Mouse (Mus musculus) heart, adult 2 months (tissue): ENCODE measurements at regions not wholly inside any gene's neighbourhood (a gene's known extent, or its start where the extent isn't known, plus 50 kb on each side); places are given as distances from the start of the nearest gene placed in this dataset.

ENCODE experiments used
- DNase-seq, 2 experiments: peaks; one replicate each; pipeline ENCODE4 v3.0.0; 2021
- H3K27ac ChIP-seq: fragments of 200-600 bp; 2 replicates; pipeline ENCODE4 v1.8.1; 2022
- H3K27me3 ChIP-seq: fragments of 200-500 bp; 2 replicates; pipeline ENCODE4 v1.6.1; 2012; ENCODE audit warnings: mild to moderate bottlenecking, low read length, inconsistent platforms, mixed read lengths; ENCODE audit not compliant: control insufficient read depth, insufficient read depth
- H3K36me3 ChIP-seq: fragments of 200-500 bp; 2 replicates; pipeline ENCODE4 v1.6.1; 2012; ENCODE audit warnings: low read length, inconsistent platforms; ENCODE audit not compliant: control insufficient read depth, insufficient read depth
- H3K4me1 ChIP-seq: fragments of 200-500 bp; 2 replicates; pipeline ENCODE4 v1.6.1; 2011; ENCODE audit warnings: low read length; ENCODE audit not compliant: control insufficient read depth, insufficient read depth
- H3K4me3 ChIP-seq: fragments of 200-600 bp; 2 replicates; pipeline ENCODE4 v1.8.1; 2022
- H3K79me2 ChIP-seq: fragments of 200-500 bp; replicated peaks from 2 replicates; pipeline ENCODE4 v1.6.1; 2012; ENCODE audit warnings: mild to moderate bottlenecking, inconsistent platforms, low read length, moderate library complexity, mixed read lengths; ENCODE audit not compliant: control insufficient read depth, insufficient read depth
- H3K9ac ChIP-seq: fragments of 200-500 bp; 2 replicates; pipeline ENCODE4 v1.6.1; 2012; ENCODE audit warnings: low read depth, mild to moderate bottlenecking, control low read depth, inconsistent platforms, low read length, mixed read lengths
- CTCF ChIP-seq: fragments of 200-600 bp; IDR thresholded peaks from 2 replicates; pipeline ENCODE4 v1.8.1; 2022; ENCODE audit warnings: antibody characterized with exemption, mild to moderate bottlenecking, moderate library complexity
- EP300 ChIP-seq: fragments of 200-500 bp; IDR thresholded peaks from 2 replicates; pipeline ENCODE4 v1.6.1; 2011; ENCODE audit warnings: low read depth, low read length, control low read depth; ENCODE audit not compliant: insufficient read depth
- POLR2A ChIP-seq: fragments of 200-500 bp; IDR thresholded peaks from 2 replicates; pipeline ENCODE4 v1.6.1; 2011; ENCODE audit warnings: mild to moderate bottlenecking, low read depth, low read length, control low read depth; ENCODE audit not compliant: insufficient read depth
- WGBS: fragments of 180-500 bp; shearing (Covaris S2); methylation state at CpG from one replicate; pipeline ENCODE4 v1.1.7; 2018; 5-methylcytosine and 5-hydroxymethylcytosine counted together
- intact Hi-C: fragments of 180-260 bp; cut with DNase I; formaldehyde crosslinking; loops from one replicate; pipeline ENCODE4 v1.15.1; 2025

DNA sequence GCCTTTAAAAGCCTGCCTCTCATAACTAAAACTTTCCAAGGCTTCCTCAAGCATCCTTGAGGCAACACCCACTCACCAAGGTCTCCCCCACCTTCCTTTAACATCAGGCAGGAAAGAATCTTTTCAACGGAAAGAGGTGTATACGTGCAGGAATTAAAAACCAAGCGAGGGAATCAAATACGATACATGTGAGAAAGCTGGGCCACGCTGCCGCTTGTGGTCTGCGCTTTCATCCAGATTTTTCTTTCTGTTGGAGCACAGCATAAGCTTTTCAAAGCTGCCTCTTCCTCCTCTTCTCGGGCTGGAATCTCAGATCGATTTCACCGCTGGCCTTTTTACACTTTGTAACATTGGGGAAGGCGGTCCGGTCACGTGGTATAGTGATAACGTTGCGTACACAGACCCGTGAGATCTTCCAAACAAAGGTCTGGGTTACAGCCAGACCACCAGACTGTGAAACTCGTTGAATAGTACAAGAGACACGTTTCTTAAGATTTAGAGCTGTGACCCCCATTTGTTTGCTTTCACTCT lies 114.4 kb upstream of the Cpsf6 start:
- intact Hi-C loops, result no loop called here
- H3K27me3 ChIP-seq, result no peaks in the 10 kb centered on the region
- no peak overlapping the region for H3K27ac ChIP-seq
- H3K9ac ChIP-seq, result peak overlapping the region; percentile 55; the same call in 1 of the 2 replicates
- peak in 1 of 2 experiments; percentile 11 for DNase-seq
- WGBS, result 16% methylated on average over 18 of the region's 18 CpGs
- 0 out of 2 replicates have a peak, but pooled peaks cover 3% of the 10 kb centered on the region for H3K4me1 ChIP-seq
- no peaks in the 10 kb centered on the region for H3K36me3 ChIP-seq
- no peaks in the 10 kb centered on the region for H3K79me2 ChIP-seq
- peak overlapping the region; percentile 28 for H3K4me3 ChIP-seq
- TF ChIP-seq CTCF, result no peak
- TF ChIP-seq EP300, result no peak
- no peak for TF ChIP-seq POLR2A

DNA sequence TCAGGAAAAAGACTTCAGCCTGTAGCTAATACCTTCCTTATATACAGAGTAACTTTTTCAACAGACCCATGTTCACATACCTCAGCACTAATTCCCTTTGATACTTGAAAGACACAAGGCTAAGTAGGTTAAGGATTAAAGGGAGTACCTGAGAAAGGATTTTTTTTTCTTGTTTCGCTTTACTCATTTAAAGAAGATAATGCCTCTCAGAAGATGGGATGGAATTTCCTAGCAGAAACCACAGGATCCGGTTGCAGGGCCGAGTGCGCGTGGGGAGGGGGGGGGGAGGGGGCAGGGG lies 114.0 kb upstream of the Cpsf6 start:
- Histone ChIP-seq H3K27me3 (no peaks in the 10 kb centered on the region), H3K9ac (no peak overlapping the region), H3K79me2 (no peaks in the 10 kb centered on the region), H3K4me1 (0 out of 2 replicates have a peak, but pooled peaks cover 3% of the 10 kb centered on the region), H3K36me3 (no peaks in the 10 kb centered on the region), H3K27ac (no peak overlapping the region), H3K4me3 (no peak overlapping the region)
- intact Hi-C loops, result no loop called here
- no peak for TF ChIP-seq POLR2A
- TF ChIP-seq CTCF, result no peak
- TF ChIP-seq EP300, result no peak
- no peak for DNase-seq
- 7% methylated on average over 4 of the region's 5 CpGs for WGBS

DNA sequence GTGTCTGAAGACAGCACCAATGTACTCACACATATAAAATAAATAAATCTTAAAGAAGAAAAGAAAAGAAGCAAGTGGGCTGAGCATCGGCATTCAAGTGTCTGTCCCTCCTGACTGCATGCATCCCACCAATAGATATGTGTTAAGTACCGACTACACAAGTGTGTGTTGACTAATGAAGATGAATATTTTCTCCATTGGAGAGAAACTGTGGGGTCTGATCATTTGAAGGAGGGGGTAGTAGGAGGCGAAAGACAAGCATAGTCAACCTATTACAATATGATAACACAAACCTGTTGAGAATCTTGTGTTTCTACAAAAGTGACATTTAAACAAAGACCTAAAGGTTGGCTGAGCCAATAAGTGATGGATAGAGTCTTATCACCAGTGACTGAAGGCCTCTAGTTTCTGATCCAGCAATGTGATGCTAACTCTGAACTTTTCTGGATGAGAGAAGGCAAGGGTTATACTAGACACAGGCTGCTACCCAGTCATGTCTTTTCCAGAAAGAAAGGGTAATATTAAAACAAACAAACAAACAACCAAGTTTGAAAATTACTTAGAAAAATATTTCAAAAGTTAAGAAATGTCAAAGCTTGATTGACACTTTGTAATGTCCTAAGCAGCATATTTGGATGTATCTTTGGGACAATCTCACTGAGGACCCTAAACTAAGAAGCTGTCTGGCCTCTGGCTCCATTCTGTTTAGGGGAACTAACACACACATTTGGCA lies 113.4 kb upstream of the Cpsf6 start:
- Histone ChIP-seq H3K9ac (no peak overlapping the region), H3K27me3 (no peaks in the 10 kb centered on the region), H3K27ac (no peak overlapping the region), H3K79me2 (no peaks in the 10 kb centered on the region), H3K4me3 (no peak overlapping the region), H3K36me3 (no peaks in the 10 kb centered on the region), H3K4me1 (0 out of 2 replicates have a peak, but pooled peaks cover 3% of the 10 kb centered on the region)
- 95% methylated on average over 3 of the region's 3 CpGs for WGBS
- no peak for TF ChIP-seq EP300
- TF ChIP-seq POLR2A, result no peak
- no peak for TF ChIP-seq CTCF
- no peak for DNase-seq
- intact Hi-C loops, result no loop called here

- Histone ChIP-seq H3K79me2 (no peaks in the 10 kb centered on the region), H3K27me3 (no peaks in the 10 kb centered on the region), H3K4me3 (no peak overlapping the region), H3K36me3 (no peaks in the 10 kb centered on the region), H3K27ac (no peak overlapping the region), H3K9ac (no peak overlapping the region), H3K4me1 (0 out of 2 replicates have a peak, but pooled peaks cover 3% of the 10 kb centered on the region)
- no peak for TF ChIP-seq CTCF
- DNase-seq, result no peak
- 91% methylated on average over 5 of the region's 5 CpGs for WGBS
- intact Hi-C loops, result no loop called here
Observed at GRCm38 (mm10) chr10:117492391-117492990, 112.7 kb upstream of the Cpsf6 start.

DNA sequence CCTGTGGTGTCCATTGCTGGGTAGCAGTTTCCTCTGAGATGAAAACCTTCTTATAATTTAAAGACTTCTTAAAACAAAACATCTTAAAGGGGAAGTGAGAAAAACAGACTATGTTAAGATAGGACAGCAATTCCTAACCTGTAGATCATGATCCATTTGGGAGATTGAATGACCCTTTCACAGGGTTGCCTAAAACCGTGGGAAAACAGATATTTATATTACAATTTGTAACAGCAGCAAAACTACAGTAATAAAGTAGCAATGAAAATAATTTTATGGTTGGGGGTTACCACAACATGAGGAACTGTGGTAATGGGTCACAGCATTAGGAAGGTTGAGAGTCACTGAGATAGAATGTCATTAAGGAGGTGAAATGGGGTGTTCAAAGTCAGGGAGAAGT lies 111.9 kb upstream of the Cpsf6 start:
- H3K27ac ChIP-seq, result no peak overlapping the region
- TF ChIP-seq POLR2A (no peak), EP300 (no peak), CTCF (no peak)
- no peaks in the 10 kb centered on the region for H3K36me3 ChIP-seq
- no peak overlapping the region for H3K9ac ChIP-seq
- WGBS, result 65% methylated on average over 1 of the region's 1 CpGs
- no peaks in the 10 kb centered on the region for H3K27me3 ChIP-seq
- no peaks in the 10 kb centered on the region for H3K79me2 ChIP-seq
- DNase-seq, result no peak
- 0 out of 2 replicates have a peak, but pooled peaks cover 3% of the 10 kb centered on the region for H3K4me1 ChIP-seq
- H3K4me3 ChIP-seq, result no peak overlapping the region
- intact Hi-C loops, result no loop called here
